Mouse (Mus musculus) spleen, adult 2 months (tissue): ENCODE data around the gene Ppp2r2c. TPM values are rescaled to one million over a fixed set of nuclear protein-coding genes. Genes with fewer than 3 reads are reported as not detected.

Experiments
- DNase-seq, 2 experiments: peaks; one replicate each; pipeline versions ENCODE4 v3.0.0 to v3.0.0-alpha.2; 2012 to 2021; ENCODE audit warnings: low spot score in 2 of 2, low read depth in 1 of 2
- H3K27ac ChIP-seq: fragments of 200-500 bp; 2 replicates; pipeline ENCODE4 v1.5.1; 2012; ENCODE audit warnings: low read length, inconsistent platforms; ENCODE audit not compliant: insufficient read depth
- H3K27me3 ChIP-seq: fragments of 200-500 bp; 2 replicates; pipeline ENCODE4 v1.6.1; 2012; ENCODE audit warnings: mild to moderate bottlenecking, moderate library complexity, low read length, inconsistent platforms; ENCODE audit not compliant: control insufficient read depth, insufficient read depth
- H3K36me3 ChIP-seq: fragments of 200-500 bp; 2 replicates; pipeline ENCODE4 v1.6.1; 2012; ENCODE audit warnings: mild to moderate bottlenecking, low read length, inconsistent platforms; ENCODE audit not compliant: control insufficient read depth, insufficient read depth
- H3K4me1 ChIP-seq: fragments of 200-500 bp; 2 replicates; pipeline ENCODE4 v1.6.1; 2011; ENCODE audit warnings: inconsistent platforms; ENCODE audit not compliant: control insufficient read depth, insufficient read depth, insufficient read length
- H3K4me3 ChIP-seq: fragments of 200-500 bp; 2 replicates; pipeline ENCODE4 v1.5.1; 2011; ENCODE audit warnings: mild to moderate bottlenecking, inconsistent platforms; ENCODE audit not compliant: insufficient read depth, insufficient read length; ENCODE audit errors: extremely low read depth
- CTCF ChIP-seq: fragments of 200-500 bp; IDR thresholded peaks from 2 replicates; pipeline ENCODE4 v1.5.1; 2011; ENCODE audit warnings: mild to moderate bottlenecking, inconsistent platforms; ENCODE audit not compliant: insufficient read depth, insufficient read length, insufficient replicate concordance; ENCODE audit errors: extremely low read depth
- POLR2A ChIP-seq: fragments of 200-500 bp; IDR thresholded peaks from 2 replicates; pipeline ENCODE4 v1.6.1; 2011; ENCODE audit warnings: low read depth, low read length, inconsistent platforms
- WGBS: fragments of 180-500 bp; shearing (Covaris S2); methylation state at CpG from one replicate; pipeline ENCODE4 v1.1.7; 2018; 5-methylcytosine and 5-hydroxymethylcytosine counted together
- polyA plus RNA-seq: library from polyadenylated mRNA; depleted of rRNA; stranded (reverse); fragments of >200 nt; gene quantifications from 2 replicates; pipeline ENCODE4 v1.2.3, GENCODE M21; 2012

Gene Ppp2r2c
- polyA plus RNA-seq, 1 experiment = 0.05 TPM

- TF ChIP-seq CTCF = no peak
- H3K4me1 ChIP-seq = no peaks in the 10 kb centered on the region
- no peak overlapping the region for H3K4me3 ChIP-seq
- no peaks in the 10 kb centered on the region for H3K36me3 ChIP-seq
- DNase-seq = no peak
- WGBS = 63% methylated on average over 14 of the region's 14 CpGs
- no peak overlapping the region for H3K27ac ChIP-seq
- no peaks in the 10 kb centered on the region for H3K27me3 ChIP-seq
Observed at GRCm38 (mm10) chr5:36912602-36913310, 44.4 kb downstream of the Ppp2r2c start.

GRCm38 (mm10) chr5:36915256-36915655 lies 46.9 kb downstream of the Ppp2r2c start:
- DNase-seq = no peak
- Histone ChIP-seq H3K36me3 (no peaks in the 10 kb centered on the region), H3K4me1 (no peaks in the 10 kb centered on the region), H3K4me3 (no peak overlapping the region), H3K27me3 (no peaks in the 10 kb centered on the region), H3K27ac (no peak overlapping the region)
- 80% methylated on average over 3 of the region's 3 CpGs for WGBS
- no peak for TF ChIP-seq POLR2A
- no peak for TF ChIP-seq CTCF

- Histone ChIP-seq H3K27me3 (no peaks in the 10 kb centered on the region), H3K36me3 (no peaks in the 10 kb centered on the region), H3K4me3 (no peak overlapping the region), H3K27ac (no peak overlapping the region), H3K4me1 (no peaks in the 10 kb centered on the region)
- DNase-seq = no peak
- TF ChIP-seq CTCF (no peak), POLR2A (no peak)
- WGBS = 76% methylated on average over 4 of the region's 4 CpGs
Observed at GRCm38 (mm10) chr5:36916581-36916980, 48.3 kb downstream of the Ppp2r2c start.

- Histone ChIP-seq H3K4me1 (no peaks in the 10 kb centered on the region), H3K27me3 (no peaks in the 10 kb centered on the region), H3K27ac (no peak overlapping the region), H3K36me3 (no peaks in the 10 kb centered on the region), H3K4me3 (no peak overlapping the region)
- no peak for TF ChIP-seq POLR2A
- TF ChIP-seq CTCF = no peak
- no peak for DNase-seq
- WGBS = 79% methylated on average over 4 of the region's 4 CpGs
Observed at GRCm38 (mm10) chr5:36917245-36917644, 48.9 kb downstream of the Ppp2r2c start.

GRCm38 (mm10) chr5:36918016-36918415 lies 49.7 kb downstream of the Ppp2r2c start:
- Histone ChIP-seq H3K27me3 (no peaks in the 10 kb centered on the region), H3K27ac (no peak overlapping the region), H3K4me1 (no peaks in the 10 kb centered on the region), H3K4me3 (no peak overlapping the region), H3K36me3 (no peaks in the 10 kb centered on the region)
- DNase-seq = no peak
- TF ChIP-seq CTCF (no peak), POLR2A (no peak)
- WGBS = 82% methylated on average over 7 of the region's 7 CpGs

- TF ChIP-seq POLR2A = no peak
- no peak for TF ChIP-seq CTCF
- no peak overlapping the region for H3K4me3 ChIP-seq
- H3K27me3 ChIP-seq = no peaks in the 10 kb centered on the region
- no peak for DNase-seq
- H3K4me1 ChIP-seq = no peaks in the 10 kb centered on the region
- no peak overlapping the region for H3K27ac ChIP-seq
- H3K36me3 ChIP-seq = no peaks in the 10 kb centered on the region
- 66% methylated on average over 1 of the region's 1 CpGs for WGBS
Observed at GRCm38 (mm10) chr5:36920072-36920471, 51.8 kb downstream of the Ppp2r2c start.

- Histone ChIP-seq H3K4me3 (no peak overlapping the region), H3K27me3 (no peaks in the 10 kb centered on the region), H3K4me1 (no peaks in the 10 kb centered on the region), H3K36me3 (no peaks in the 10 kb centered on the region), H3K27ac (no peak overlapping the region)
- no peak for DNase-seq
- WGBS = 87% methylated on average over 1 of the region's 1 CpGs
- TF ChIP-seq CTCF (no peak), POLR2A (no peak)
Observed at GRCm38 (mm10) chr5:36921871-36922270, 53.6 kb downstream of the Ppp2r2c start.

GRCm38 (mm10) chr5:36922811-36923210 lies 54.5 kb downstream of the Ppp2r2c start:
- Histone ChIP-seq H3K4me3 (no peak overlapping the region), H3K27ac (no peak overlapping the region), H3K36me3 (no peaks in the 10 kb centered on the region), H3K27me3 (no peaks in the 10 kb centered on the region), H3K4me1 (no peaks in the 10 kb centered on the region)
- no peak for TF ChIP-seq CTCF
- no peak for TF ChIP-seq POLR2A
- no peak for DNase-seq
- WGBS = 22% methylated on average over 10 of the region's 10 CpGs
